Mouse (Mus musculus) CH12.LX (cell line): ENCODE data around the gene Hcfc1. TPM values are rescaled to one million over a fixed set of nuclear protein-coding genes. Genes with fewer than 3 reads are reported as not detected.
A peak's percentile ranks its signal among the peaks of the same experiment; 100 is the strongest.

Experiments used
- DNase-seq: peaks from one replicate; pipeline ENCODE4 v3.0.0-alpha.2; 2013; ENCODE audit errors: extremely low read depth
- H3K27ac ChIP-seq: 2 replicates; pipeline ENCODE4 v1.5.1; 2012; ENCODE audit warnings: low read depth, mild to moderate bottlenecking, control low read depth, moderate library complexity; ENCODE audit not compliant: insufficient read depth
- H3K27me3 ChIP-seq: replicated peaks from 2 replicates; pipeline ENCODE3; 2012; ENCODE audit warnings: inconsistent platforms
- H3K36me3 ChIP-seq, 2 experiments: replicated peaks in 1 of 2; 2 replicates each; pipeline versions ENCODE3 to v1.6.1; 2012; ENCODE audit warnings: inconsistent platforms in 1 of 2, low read length in 1 of 2, mild to moderate bottlenecking in 1 of 2, mixed read lengths in 1 of 2, moderate library complexity in 1 of 2; ENCODE audit not compliant: control insufficient read depth in 1 of 2, insufficient read depth in 1 of 2
- H3K4me1 ChIP-seq, 2 experiments: 2 replicates each; pipeline ENCODE4 v1.6.1; 2012; ENCODE audit warnings: inconsistent platforms in 1 of 2, moderate library complexity in 1 of 2; ENCODE audit not compliant: insufficient read depth in 2 of 2, control insufficient read depth in 1 of 2
- H3K4me2 ChIP-seq: 2 replicates; pipeline ENCODE4 v1.6.1; 2012; ENCODE audit warnings: low read depth, mild to moderate bottlenecking, control low read depth; ENCODE audit not compliant: poor library complexity, insufficient read depth, severe bottlenecking
- H3K4me3 ChIP-seq, 3 experiments: fragments of 150-350 bp in 1 of 3; sonication (generic) in 1 of 3; replicated peaks in 1 of 3; 2 replicates each; pipeline versions ENCODE3 to v1.5.1; 2011 to 2012; ENCODE audit warnings: low read depth in 2 of 3, low read length in 2 of 3, mild to moderate bottlenecking in 2 of 3, moderate library complexity in 2 of 3, control low read depth in 1 of 3, improper control_type of control experiment in 1 of 3, inconsistent platforms in 1 of 3, mixed read lengths in 1 of 3; ENCODE audit not compliant: poor library complexity in 1 of 3
- H3K79me2 ChIP-seq: replicated peaks from 2 replicates; pipeline ENCODE4 v1.6.1; 2012; ENCODE audit warnings: mild to moderate bottlenecking, moderate library complexity; ENCODE audit not compliant: control insufficient read depth, poor library complexity, insufficient read depth, severe bottlenecking; ENCODE audit errors: extremely low read depth
- H3K9ac ChIP-seq: 2 replicates; pipeline ENCODE4 v1.6.1; 2012; ENCODE audit warnings: low read depth, mild to moderate bottlenecking, control low read depth, moderate library complexity; ENCODE audit not compliant: insufficient read depth
- H3K9me3 ChIP-seq: replicated peaks from 2 replicates; pipeline ENCODE3; 2012; ENCODE audit warnings: low read length, inconsistent platforms, mixed read lengths
- BHLHE40 ChIP-seq: IDR thresholded peaks from 2 replicates; pipeline ENCODE4 v1.6.1; 2011; ENCODE audit warnings: mild to moderate bottlenecking, low read depth, low read length, improper control_type of control experiment
- CHD2 ChIP-seq: IDR thresholded peaks from 2 replicates; pipeline ENCODE4 v1.6.1; 2011; ENCODE audit warnings: low read length, improper control_type of control experiment
- CTCF ChIP-seq, 2 experiments: IDR thresholded peaks in 1 of 2; conservative IDR thresholded peaks in 1 of 2; 2 replicates each; pipeline ENCODE4 v1.5.1; 2011 to 2012; ENCODE audit warnings: low read depth in 2 of 2, low read length in 2 of 2, improper control_type of control experiment in 1 of 2, inconsistent platforms in 1 of 2, mild to moderate bottlenecking in 1 of 2, moderate library complexity in 1 of 2
- E2F4 ChIP-seq: IDR thresholded peaks from 2 replicates; pipeline ENCODE4 v1.6.1; 2011; ENCODE audit warnings: low read depth, low read length, improper control_type of control experiment; ENCODE audit not compliant: insufficient replicate concordance
- EP300 ChIP-seq: IDR thresholded peaks from 2 replicates; pipeline ENCODE4 v1.6.1; 2011; ENCODE audit warnings: low read length, improper control_type of control experiment
- ETS1 ChIP-seq: conservative IDR thresholded peaks from 2 replicates; pipeline ENCODE4 v1.6.1; 2012; ENCODE audit warnings: low read depth, mild to moderate bottlenecking, inconsistent platforms, low read length, improper control_type of control experiment, moderate library complexity
- GABPA ChIP-seq: IDR thresholded peaks from 2 replicates; pipeline ENCODE4 v1.6.1; 2012; ENCODE audit warnings: low read depth, low read length, improper control_type of control experiment, inconsistent platforms; ENCODE audit not compliant: insufficient replicate concordance
- IRF4 ChIP-seq: IDR thresholded peaks from 2 replicates; pipeline ENCODE4 v1.6.1; 2014; ENCODE audit warnings: low read depth, mild to moderate bottlenecking, inconsistent platforms, low read length, improper control_type of control experiment
- JUN ChIP-seq: IDR thresholded peaks from 2 replicates; pipeline ENCODE4 v1.6.1; 2011; ENCODE audit warnings: low read depth, mild to moderate bottlenecking, low read length, improper control_type of control experiment, moderate library complexity; ENCODE audit not compliant: insufficient read depth
- JUND ChIP-seq: conservative IDR thresholded peaks from 2 replicates; pipeline ENCODE4 v1.6.1; 2011; ENCODE audit warnings: low read depth, low read length, improper control_type of control experiment
- KAT2A ChIP-seq: IDR thresholded peaks from 2 replicates; pipeline ENCODE4 v1.6.1; 2012; ENCODE audit warnings: low read length, improper control_type of control experiment, inconsistent platforms; ENCODE audit not compliant: insufficient replicate concordance
- MAX ChIP-seq: IDR thresholded peaks from 2 replicates; pipeline ENCODE4 v1.6.1; 2011; ENCODE audit warnings: low read length, improper control_type of control experiment
- MAZ ChIP-seq: IDR thresholded peaks from 2 replicates; pipeline ENCODE4 v1.6.1; 2012; ENCODE audit warnings: low read depth, mild to moderate bottlenecking, inconsistent platforms, low read length, improper control_type of control experiment, moderate library complexity
- MEF2A ChIP-seq: IDR thresholded peaks from 2 replicates; pipeline ENCODE4 v1.6.1; 2014; ENCODE audit warnings: low read depth, mild to moderate bottlenecking, inconsistent platforms, low read length, improper control_type of control experiment, borderline replicate concordance
- MXI1 ChIP-seq: IDR thresholded peaks from 2 replicates; pipeline ENCODE4 v1.6.1; 2011; ENCODE audit warnings: mild to moderate bottlenecking, low read depth, low read length, improper control_type of control experiment
- MYC ChIP-seq: IDR thresholded peaks from 2 replicates; pipeline ENCODE4 v1.6.1; 2011; ENCODE audit warnings: low read depth, mild to moderate bottlenecking, improper control_type of control experiment, low read length
- NELFE ChIP-seq: IDR thresholded peaks from 2 replicates; pipeline ENCODE4 v1.6.1; 2011; ENCODE audit warnings: low read depth, low read length, improper control_type of control experiment
- NRF1 ChIP-seq: IDR thresholded peaks from 2 replicates; pipeline ENCODE4 v1.6.1; 2014; ENCODE audit warnings: low read depth, mild to moderate bottlenecking, inconsistent platforms, low read length, improper control_type of control experiment, moderate library complexity
- POLR2A ChIP-seq: IDR thresholded peaks from 2 replicates; pipeline ENCODE4 v1.6.1; 2011; ENCODE audit warnings: low read depth, mild to moderate bottlenecking, improper control_type of control experiment, low read length
- POLR2AphosphoS2 ChIP-seq: IDR thresholded peaks from 2 replicates; pipeline ENCODE4 v1.6.1; 2011; ENCODE audit warnings: low read depth, low read length, improper control_type of control experiment
- RAD21 ChIP-seq: IDR thresholded peaks from 2 replicates; pipeline ENCODE4 v1.6.1; 2011; ENCODE audit warnings: low read depth, mild to moderate bottlenecking, low read length, improper control_type of control experiment, moderate library complexity
- RCOR1 ChIP-seq: conservative IDR thresholded peaks from 2 replicates; pipeline ENCODE4 v1.6.1; 2012; ENCODE audit warnings: low read depth, mild to moderate bottlenecking, inconsistent platforms, low read length, improper control_type of control experiment
- SIN3A ChIP-seq: IDR thresholded peaks from 2 replicates; pipeline ENCODE4 v1.6.1; 2012; ENCODE audit warnings: low read length, improper control_type of control experiment, inconsistent platforms
- TBP ChIP-seq: conservative IDR thresholded peaks from 2 replicates; pipeline ENCODE4 v1.6.1; 2011; ENCODE audit warnings: low read depth, low read length, improper control_type of control experiment
- TCF12 ChIP-seq: IDR thresholded peaks from 2 replicates; pipeline ENCODE4 v1.6.1; 2014; ENCODE audit warnings: low read depth, mild to moderate bottlenecking, inconsistent platforms, low read length, improper control_type of control experiment
- UBTF ChIP-seq: IDR thresholded peaks from 2 replicates; pipeline ENCODE4 v1.6.1; 2012; ENCODE audit warnings: low read depth, mild to moderate bottlenecking, inconsistent platforms, low read length, improper control_type of control experiment, moderate library complexity
- USF1 ChIP-seq: IDR thresholded peaks from 2 replicates; pipeline ENCODE4 v1.6.1; 2014; ENCODE audit warnings: low read depth, mild to moderate bottlenecking, inconsistent platforms, low read length, improper control_type of control experiment
- USF2 ChIP-seq: conservative IDR thresholded peaks from 2 replicates; pipeline ENCODE4 v1.6.1; 2011; ENCODE audit warnings: low read depth, low read length, improper control_type of control experiment
- ZC3H11A ChIP-seq: IDR thresholded peaks from 2 replicates; pipeline ENCODE4 v1.6.1; 2012; ENCODE audit warnings: low read depth, mild to moderate bottlenecking, inconsistent platforms, low read length, improper control_type of control experiment
- ZKSCAN1 ChIP-seq: IDR thresholded peaks from 2 replicates; pipeline ENCODE4 v1.6.1; 2012; ENCODE audit warnings: low read depth, inconsistent platforms, low read length, improper control_type of control experiment, borderline replicate concordance
- dilution Hi-C: fragments of 300-500 bp; cut with MboI; formaldehyde crosslinking; loops from 2 replicates; pipeline ENCODE4 v1.14.3; 2020; ENCODE audit warnings: low sequenced_read_pairs; ENCODE audit not compliant: extremely low pct_unique_long_range_greater_than_20kb, extremely low pct_ligation_motif_present
- in situ Hi-C: fragments of 300-500 bp; cut with MboI; formaldehyde crosslinking; loops from 3 replicates; pipeline ENCODE4 v1.14.3; 2019; ENCODE audit warnings: low sequenced_read_pairs, low pct_ligation_motif_present, low pct_unique_long_range_greater_than_20kb, mixed read lengths
- polyA plus RNA-seq: library from polyadenylated mRNA; unstranded; fragments of >175 nt; gene quantifications from 2 replicates; pipeline ENCODE4 v1.2.1, GENCODE M21; 2012; ENCODE audit warnings: low read depth; ENCODE audit not compliant: insufficient read length
- total RNA-seq, 2 experiments: library from RNA; depleted of rRNA; stranded (reverse); fragments of 300-350 nt in 1 of 2; fragments of >200 nt in 1 of 2; gene quantifications; 2 replicates each; pipeline ENCODE4 v1.2.3; 2012 to 2014

Gene Hcfc1
- total and polyA plus RNA-seq, 3 experiments, result 37.6 to 98.2 (median 58.5) TPM

- Histone ChIP-seq H3K27ac (no peak overlapping the region), H3K9me3 (no peaks in the 10 kb centered on the region), H3K9ac (no peak overlapping the region), H3K27me3 (no peaks in the 10 kb centered on the region), H3K36me3 (peaks cover 6 to 7% of the 10 kb centered on the region in 2 experiments), H3K4me3 (no peak overlapping the region), H3K4me2 (no peak overlapping the region), H3K4me1 (peaks cover 3 to 16% of the 10 kb centered on the region in 2 experiments; a peak in 2 of 4 replicates), H3K79me2 (peaks cover 19% of the 10 kb centered on the region)
- TF ChIP-seq E2F4, result no peak
- no peak for DNase-seq
- in situ Hi-C loops (no loop called here), dilution Hi-C loops (no loop called here)
Observed at GRCm38 (mm10) chrX:73969167-73969566, 3.0 kb upstream of the Hcfc1 start.

GRCm38 (mm10) chrX:73967177-73968075, 1.3 kb upstream of the Hcfc1 start:
- in situ Hi-C loops (no loop called here), dilution Hi-C loops (no loop called here)
- peak; percentile 90 for DNase-seq
- Histone ChIP-seq H3K4me2 (peak overlapping the region; percentile 64; the same call in 1 of the 2 replicates), H3K9ac (peak overlapping the region; percentile 95), H3K4me1 (peaks cover 3 to 32% of the 10 kb centered on the region in 2 experiments; a peak in 2 of 4 replicates), H3K36me3 (peaks cover 15 to 19% of the 10 kb centered on the region in 2 experiments), H3K79me2 (peaks cover 37% of the 10 kb centered on the region), H3K4me3 (peak overlapping the region; percentile 74 to 96 (median 95)), H3K27ac (peak overlapping the region; percentile 94), H3K9me3 (no peaks in the 10 kb centered on the region), H3K27me3 (no peaks in the 10 kb centered on the region)
- TF ChIP-seq TBP (peak; percentile 71; the same call in 1 of the 2 replicates), GABPA (no peak), CTCF (conservative IDR thresholded peaks at IDR 0.05 in 1 of 2, IDR thresholded peaks at IDR 0.05 in 1 of 2; ENCODE audit: low read depth in 2 of 2, low read length in 2 of 2) (no peak), ZC3H11A (no peak), USF2 (no peak), JUN (no peak), NELFE (peak; percentile 56), EP300 (no peak), JUND (no peak), MEF2A (no peak), TCF12 (peak; percentile 42; the same call in 1 of the 2 replicates), CHD2 (no peak), BHLHE40 (no peak), IRF4 (peak; percentile 17; the same call in 1 of the 2 replicates), MXI1 (peak; percentile 60; the same call in 1 of the 2 replicates), USF1 (no peak), ZKSCAN1 (no peak), ETS1 (no peak; the same call in 1 of the 2 replicates), UBTF (peak; percentile 58; the same call in 1 of the 2 replicates), NRF1 (peak; percentile 81), MAX (peak; percentile 40; the same call in 1 of the 2 replicates), POLR2A (peak; percentile 70; the same call in 1 of the 2 replicates), KAT2A (0 out of 2 replicates have a peak, but pooled peaks have one; percentile 39), RCOR1 (no peak), RAD21 (no peak), SIN3A (peak; percentile 62; the same call in 1 of the 2 replicates), MYC (peak; percentile 39; the same call in 1 of the 2 replicates), MAZ (peak; percentile 63; the same call in 1 of the 2 replicates), POLR2AphosphoS2 (peak; percentile 62; the same call in 1 of the 2 replicates)
